Mouse (Mus musculus) stomach, postnatal 0 days (tissue): ENCODE measurements around the gene Fam69a. TPM values are rescaled to one million over a fixed set of nuclear protein-coding genes. Genes with fewer than 3 reads are reported as not detected.

ENCODE experiments used
- ATAC-seq: fragments of 200-750 bp; cut with Nextera tagmentation; 2 replicates; pipeline ENCODE4 v1.8.0; 2017; ENCODE audit not compliant: low FRiP score, low TSS enrichment
- DNase-seq: peaks from one replicate; pipeline ENCODE4 v3.0.0-alpha.2; 2016; ENCODE audit warnings: low spot score
- H3K27ac ChIP-seq: fragments of 300-500 bp; sonication (generic); replicated peaks from 2 replicates; pipeline ENCODE4 v1.5.1; 2014; ENCODE audit warnings: mild to moderate bottlenecking, control low read depth
- H3K27me3 ChIP-seq: fragments of 300-500 bp; sonication (generic); 2 replicates; pipeline ENCODE4 v1.6.1; 2014; ENCODE audit warnings: low read length; ENCODE audit not compliant: control insufficient read depth, insufficient read depth
- H3K36me3 ChIP-seq: fragments of 300-500 bp; sonication (generic); 2 replicates; pipeline ENCODE4 v1.6.1; 2014; ENCODE audit warnings: low read length, mixed read lengths; ENCODE audit not compliant: control insufficient read depth, insufficient read depth
- H3K4me1 ChIP-seq: fragments of 300-500 bp; sonication (generic); replicated peaks from 2 replicates; pipeline ENCODE4 v1.6.1; 2014; ENCODE audit warnings: antibody characterized with exemption; ENCODE audit not compliant: control insufficient read depth, insufficient read depth
- H3K4me2 ChIP-seq: fragments of 300-500 bp; sonication (generic); replicated peaks from 2 replicates; pipeline ENCODE4 v1.6.1; 2014; ENCODE audit warnings: low read depth, mild to moderate bottlenecking, control low read depth, moderate library complexity
- H3K4me3 ChIP-seq: fragments of 300-500 bp; sonication (generic); 2 replicates; pipeline ENCODE4 v1.5.1; 2014; ENCODE audit warnings: low read depth, low read length, control low read depth
- H3K9ac ChIP-seq: fragments of 300-500 bp; sonication (generic); 2 replicates; pipeline ENCODE4 v1.6.1; 2014; ENCODE audit warnings: mild to moderate bottlenecking, low read length, control low read depth, mixed read lengths
- H3K9me3 ChIP-seq: fragments of 300-500 bp; sonication (generic); 2 replicates; pipeline ENCODE4 v1.6.1; 2016; ENCODE audit warnings: low read length; ENCODE audit not compliant: control insufficient read depth
- CTCF ChIP-seq: IDR thresholded peaks from 2 replicates; pipeline ENCODE4 v1.5.1; 2016; ENCODE audit warnings: antibody characterized with exemption, low read depth, mild to moderate bottlenecking, moderate library complexity
- EP300 ChIP-seq: optimal IDR thresholded peaks from 2 replicates; pipeline ENCODE3; 2016; ENCODE audit warnings: antibody characterized with exemption
- WGBS: fragments of 180-500 bp; shearing (Covaris S2); extraction: QIAGEN DNeasy Blood & Tissue Kit; methylation state at CpG from one replicate; pipeline ENCODE4 v1.1.7; 2014; 5-methylcytosine and 5-hydroxymethylcytosine counted together
- polyA plus RNA-seq: library from polyadenylated mRNA; unstranded; fragments of >200 nt; fragmentation: Nextera tagmentation; extraction: Ambion mirVana; gene quantifications from 2 replicates; pipeline ENCODE4 v1.2.1, GENCODE M21; 2015

Fam69a gene
- polyA plus RNA-seq, 1 experiment from 2014 or later: 16.3 TPM

- no peaks in the 10 kb centered on the region for H3K4me1 ChIP-seq
- H3K4me3 ChIP-seq: peak overlapping the region; percentile 85
- no peaks in the 10 kb centered on the region for H3K9me3 ChIP-seq
- peak overlapping the region; percentile 82 for H3K9ac ChIP-seq
- no peaks in the 10 kb centered on the region for H3K27me3 ChIP-seq
- 2% methylated on average over 5 of the region's 5 CpGs for WGBS
- DNase-seq (peak; percentile 36), ATAC-seq (peak; percentile 61)
- peak overlapping the region; percentile 90 for H3K27ac ChIP-seq
- no peaks in the 10 kb centered on the region for H3K36me3 ChIP-seq
- TF ChIP-seq EP300 (no peak), CTCF (no peak; the same call in none of the 2 replicates)
- H3K4me2 ChIP-seq: peak overlapping the region; percentile 94
These were observed 958 bp upstream of the Fam69a start for GRCm38 (mm10) chr5:107987835-107988251.

DNA sequence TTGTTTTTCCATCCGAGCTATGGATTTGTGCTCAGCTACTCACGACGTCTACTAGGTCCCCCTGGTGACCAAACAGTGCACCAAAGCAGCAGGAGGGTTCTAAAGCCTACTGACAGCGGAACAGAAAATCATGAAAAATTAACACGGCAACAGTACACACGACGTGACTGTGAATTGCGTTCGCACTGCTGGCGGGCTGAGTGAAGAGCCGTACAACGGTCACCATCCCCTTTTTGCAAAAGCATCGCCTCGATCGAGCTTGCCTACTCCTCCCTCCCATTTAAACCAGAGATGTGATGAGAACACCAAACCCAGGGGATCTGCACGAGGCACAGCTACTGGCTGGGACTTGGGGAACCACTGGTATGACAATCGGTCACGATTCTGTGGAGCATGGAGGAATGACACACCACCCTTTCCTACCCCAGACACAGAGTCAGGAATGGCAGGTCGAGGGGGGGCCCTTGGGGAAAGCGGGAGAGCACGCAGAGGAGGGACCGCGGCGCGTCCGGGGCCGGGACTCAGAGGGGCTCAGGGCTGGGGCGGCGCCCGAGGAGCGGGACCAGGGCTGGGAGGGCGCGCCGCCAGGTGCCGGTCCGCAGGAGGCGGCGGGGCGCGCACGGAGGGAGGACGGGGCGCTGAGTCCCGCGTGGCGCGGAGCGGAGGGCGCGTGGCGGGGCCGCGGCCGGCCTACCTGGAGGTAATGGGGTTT, 474 bp downstream of the Fam69a start:
- H3K4me1 ChIP-seq: no peaks in the 10 kb centered on the region
- peak overlapping the region; percentile 94 for H3K4me2 ChIP-seq
- peak overlapping the region; percentile 82 for H3K9ac ChIP-seq
- H3K4me3 ChIP-seq: peak overlapping the region; percentile 85
- under 1% methylated on average over 52 of the region's 54 CpGs for WGBS
- no peak for TF ChIP-seq EP300
- peak; percentile 81 for TF ChIP-seq CTCF
- peak; percentile 40 for DNase-seq
- no peaks in the 10 kb centered on the region for H3K27me3 ChIP-seq
- no peaks in the 10 kb centered on the region for H3K9me3 ChIP-seq
- H3K36me3 ChIP-seq: no peaks in the 10 kb centered on the region
- H3K27ac ChIP-seq: peak overlapping the region; percentile 90
- ATAC-seq: peak; percentile 72

DNA sequence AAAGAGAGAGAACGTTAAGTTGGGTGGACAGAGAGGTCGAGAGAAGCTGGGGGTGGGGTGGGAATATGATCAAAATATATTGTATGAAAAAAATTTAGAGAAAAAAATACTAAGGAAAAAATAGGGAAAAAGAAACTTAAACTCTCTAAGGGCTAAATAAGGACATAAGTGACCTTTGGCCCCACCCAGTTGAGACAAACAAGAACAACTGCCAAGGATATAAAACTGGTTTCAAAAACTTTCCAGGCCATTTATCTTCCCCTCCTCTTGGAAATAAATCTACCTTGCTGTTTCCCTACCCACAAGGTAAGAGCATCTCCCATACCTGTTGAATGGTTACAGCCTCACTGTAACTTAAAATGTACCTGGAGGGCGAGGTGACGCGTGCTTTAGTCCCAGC, 2.9 kb downstream of the Fam69a start:
- Histone ChIP-seq H3K36me3 (no peaks in the 10 kb centered on the region), H3K9ac (0 out of 2 replicates have a peak overlapping the region, but pooled peaks have one; percentile 8), H3K9me3 (no peaks in the 10 kb centered on the region), H3K4me1 (no peaks in the 10 kb centered on the region), H3K4me2 (no peak overlapping the region), H3K27me3 (no peaks in the 10 kb centered on the region), H3K4me3 (no peak overlapping the region), H3K27ac (no peak overlapping the region)
- DNase-seq (no peak), ATAC-seq (no peak)
- TF ChIP-seq EP300 (no peak), CTCF (no peak)
- WGBS: 80% methylated on average over 5 of the region's 5 CpGs

- TF ChIP-seq EP300 (no peak), CTCF (no peak)
- 50% methylated on average over 3 of the region's 3 CpGs for WGBS
These were observed 4.9 kb downstream of the Fam69a start for GRCm38 (mm10) chr5:107982016-107982415.

GRCm38 (mm10) chr5:107979901-107980300, 7.0 kb downstream of the Fam69a start:
- no peak for ATAC-seq
- WGBS: 60% methylated on average over 1 of the region's 1 CpGs
- TF ChIP-seq EP300 (no peak), CTCF (no peak)

More at GRCm38 (mm10) chr5:107982016-107982415, 4.9 kb downstream of the Fam69a start:
- Histone ChIP-seq H3K27me3 (no peaks in the 10 kb centered on the region), H3K4me3 (no peak overlapping the region), H3K9ac (no peak overlapping the region), H3K4me2 (no peak overlapping the region), H3K27ac (no peak overlapping the region), H3K36me3 (no peaks in the 10 kb centered on the region), H3K9me3 (no peaks in the 10 kb centered on the region), H3K4me1 (0 out of 2 replicates have a peak, but pooled peaks cover 2% of the 10 kb centered on the region)
- DNase-seq (no peak), ATAC-seq (no peak)

More at GRCm38 (mm10) chr5:107979901-107980300, 7.0 kb downstream of the Fam69a start:
- no peaks in the 10 kb centered on the region for H3K9me3 ChIP-seq
- DNase-seq: no peak
- H3K27ac ChIP-seq: no peak overlapping the region
- no peak overlapping the region for H3K4me2 ChIP-seq
- no peaks in the 10 kb centered on the region for H3K27me3 ChIP-seq
- no peaks in the 10 kb centered on the region for H3K36me3 ChIP-seq
- H3K4me1 ChIP-seq: 0 out of 2 replicates have a peak, but pooled peaks cover 2% of the 10 kb centered on the region
- H3K4me3 ChIP-seq: no peak overlapping the region
- H3K9ac ChIP-seq: no peak overlapping the region
